Mouse (Mus musculus): ENCODE results near the gene Myh10.

Myh10 gene

GRCm38 (mm10) chr11:68691321-68692009, at the start of gene Myh10:
Gene Myh10, plus strand, starts transcription at chr11:68691559.
- peak; percentile 100 for DNase-seq (ENCODE audit: low spot score)

DNA sequence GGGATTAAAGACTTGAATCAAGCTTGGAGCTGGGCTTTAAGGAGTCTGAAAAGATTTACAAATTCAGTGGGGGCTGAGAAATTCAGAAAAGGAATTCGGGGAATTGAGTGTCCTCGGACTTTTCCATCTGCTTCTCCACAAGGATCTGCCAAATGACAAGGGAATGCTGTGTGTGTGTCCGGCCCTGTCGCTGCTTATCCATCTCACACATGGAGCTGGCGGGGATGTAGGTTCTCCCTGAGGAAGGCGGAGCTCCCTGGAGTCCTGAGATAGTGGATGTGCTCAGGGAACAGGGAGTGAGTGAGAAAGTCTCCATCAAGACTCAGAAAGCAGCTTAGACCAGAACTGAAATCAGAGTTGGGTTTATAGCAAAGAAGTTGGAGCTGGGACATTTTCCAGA, 46.6 kb upstream of the Myh10 start:
- DNase-seq (ENCODE audit: low spot score), result no peak

GRCm38 (mm10) chr11:68647808-68648207, 43.6 kb upstream of the Myh10 start:
- DNase-seq (ENCODE audit: low spot score), result no peak

GRCm38 (mm10) chr11:68648385-68649148, 42.8 kb upstream of the Myh10 start:
- no peak for DNase-seq (ENCODE audit: low spot score)

DNA sequence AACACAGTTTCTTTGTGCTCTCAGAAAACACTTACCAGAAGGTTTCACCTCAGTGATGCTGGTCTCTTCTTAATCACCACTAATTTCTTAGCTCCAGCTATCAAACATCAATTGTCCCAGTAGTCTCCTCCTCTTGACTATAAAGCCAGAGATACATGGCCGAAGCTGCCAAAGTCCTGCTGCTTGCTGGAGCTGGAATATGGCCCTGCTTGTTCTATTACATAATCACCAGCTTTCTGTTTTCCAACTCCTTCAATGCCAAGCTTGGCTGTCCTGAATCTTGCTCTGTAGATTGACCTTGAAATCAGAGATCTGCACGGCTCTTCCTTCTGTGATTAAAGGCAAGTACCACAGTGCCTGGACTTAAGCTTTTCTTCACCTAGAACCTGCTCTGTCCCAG, 39.8 kb upstream of the Myh10 start:
- no peak for DNase-seq (ENCODE audit: low spot score)

DNA sequence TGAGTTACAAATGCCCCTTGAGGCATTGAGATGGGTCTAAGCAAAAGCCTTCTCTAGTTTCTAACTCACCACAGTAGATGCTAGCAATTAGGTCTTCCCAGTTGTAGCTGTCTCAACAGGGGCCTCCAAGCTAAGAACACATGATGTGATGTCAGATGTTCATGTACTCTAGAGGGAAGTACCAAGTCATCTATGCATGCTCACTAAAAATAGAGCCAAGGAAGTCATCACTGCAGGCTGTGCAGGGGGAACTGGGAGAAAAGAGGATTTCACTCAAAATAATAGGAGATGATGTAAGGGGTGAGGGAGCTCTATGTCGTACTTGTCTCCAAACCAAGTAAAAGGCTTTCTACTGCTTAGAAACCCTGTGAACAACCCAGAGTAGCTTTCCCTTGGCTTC, 35.8 kb upstream of the Myh10 start:
- DNase-seq (ENCODE audit: low spot score), result no peak

DNA sequence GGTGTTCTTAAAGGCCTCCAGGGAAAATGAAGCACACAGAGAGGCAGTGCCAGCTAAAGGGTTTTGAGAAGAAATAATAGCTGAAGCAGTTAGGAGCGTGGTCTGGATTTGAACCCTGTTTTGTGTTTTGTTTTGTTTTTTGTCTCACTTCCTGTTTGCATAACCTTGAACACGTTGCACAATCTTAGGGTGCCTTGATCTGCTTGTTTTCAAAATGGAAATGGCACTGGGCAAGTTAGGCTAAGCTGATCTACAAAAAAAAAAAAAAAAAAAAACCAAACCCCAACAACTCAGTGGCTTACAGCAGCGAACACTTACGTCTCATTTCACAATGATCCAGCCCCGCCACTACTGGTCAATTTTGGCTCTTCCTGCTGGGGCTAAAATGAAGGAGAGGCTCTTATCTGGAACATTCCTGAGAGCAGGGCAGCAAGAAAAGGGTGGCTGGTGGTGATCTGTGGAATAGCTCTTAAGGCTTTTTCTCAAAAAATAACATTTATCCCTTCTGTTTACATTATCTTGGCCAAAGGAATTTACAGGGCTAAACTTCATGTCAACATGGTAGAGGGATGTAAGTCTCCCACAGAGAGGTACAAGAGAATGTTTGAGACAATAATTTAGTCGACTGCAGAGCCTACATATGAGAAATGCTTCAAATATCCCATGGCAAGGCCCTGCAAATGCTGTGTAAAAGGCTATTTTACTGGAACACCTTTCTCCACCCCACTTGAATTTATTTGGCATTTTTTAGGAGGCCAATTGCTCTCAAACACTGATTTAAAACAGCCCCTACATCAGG, 34.3 kb upstream of the Myh10 start:
- no peak for DNase-seq (ENCODE audit: low spot score)

GRCm38 (mm10) chr11:68657811-68658210, 33.5 kb upstream of the Myh10 start:
- no peak for DNase-seq (ENCODE audit: low spot score)

DNA sequence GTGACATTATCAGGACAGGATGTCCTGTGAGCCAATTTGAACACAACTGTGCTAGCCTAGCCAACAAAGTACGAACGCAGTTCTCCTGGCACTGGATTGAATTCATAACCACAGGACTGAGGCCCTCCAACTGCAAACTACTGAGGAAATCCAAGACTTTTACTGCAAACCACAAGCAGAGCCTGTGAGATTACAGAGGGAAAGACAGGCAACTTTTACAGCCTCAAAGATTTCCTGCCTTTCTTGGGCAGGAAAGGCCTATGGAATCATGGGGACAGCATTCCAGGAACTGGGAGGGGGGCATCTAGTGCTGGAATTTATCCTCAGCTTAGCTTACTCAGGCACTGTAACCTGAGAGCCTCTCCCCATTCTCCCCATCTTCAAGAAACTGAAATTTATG, 26.0 kb upstream of the Myh10 start:
- no peak for DNase-seq (ENCODE audit: low spot score)

GRCm38 (mm10) chr11:68666210-68666609, 25.1 kb upstream of the Myh10 start:
- DNase-seq (ENCODE audit: low spot score), result no peak

DNA sequence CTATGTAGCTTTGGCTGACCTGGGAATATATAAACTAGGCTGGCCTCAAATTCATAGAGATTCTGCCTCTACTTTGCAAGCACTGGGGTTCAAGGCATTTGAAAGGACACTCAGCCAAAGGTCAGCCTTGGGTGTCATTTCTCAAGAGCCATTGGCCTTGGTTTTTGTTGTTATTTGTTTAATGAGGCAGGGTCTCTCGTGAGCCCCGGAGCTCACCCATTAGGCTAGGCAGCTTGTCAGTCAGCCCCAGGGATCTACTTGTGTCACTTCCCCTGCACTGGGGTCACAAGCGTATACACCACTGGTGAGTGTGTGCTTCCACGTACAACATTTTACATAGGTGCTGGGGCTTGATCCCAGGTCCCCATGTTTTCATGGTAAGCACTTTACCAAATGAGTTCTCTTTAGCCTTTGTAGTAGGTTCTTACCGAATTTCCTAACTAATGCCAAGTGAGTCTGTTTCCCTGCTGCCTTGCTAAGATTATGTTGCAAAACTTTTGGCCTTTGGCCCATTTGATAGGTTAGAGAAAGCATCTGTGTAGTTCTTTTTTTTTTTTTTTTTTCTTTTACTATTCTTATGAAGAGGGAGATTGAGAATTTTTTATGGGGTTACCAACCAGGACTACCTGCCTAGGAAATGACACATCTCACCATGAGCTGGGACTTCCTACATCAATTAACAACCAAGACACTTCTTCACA, 18.9 kb upstream of the Myh10 start:
- DNase-seq (ENCODE audit: low spot score), result no peak

GRCm38 (mm10) chr11:68674071-68674470, 17.3 kb upstream of the Myh10 start:
- DNase-seq (ENCODE audit: low spot score), result no peak

- DNase-seq (ENCODE audit: low spot score), result no peak
Observed at GRCm38 (mm10) chr11:68674643-68675042, 16.7 kb upstream of the Myh10 start.

GRCm38 (mm10) chr11:68675274-68675673, 16.1 kb upstream of the Myh10 start:
- DNase-seq (ENCODE audit: low spot score), result no peak

DNA sequence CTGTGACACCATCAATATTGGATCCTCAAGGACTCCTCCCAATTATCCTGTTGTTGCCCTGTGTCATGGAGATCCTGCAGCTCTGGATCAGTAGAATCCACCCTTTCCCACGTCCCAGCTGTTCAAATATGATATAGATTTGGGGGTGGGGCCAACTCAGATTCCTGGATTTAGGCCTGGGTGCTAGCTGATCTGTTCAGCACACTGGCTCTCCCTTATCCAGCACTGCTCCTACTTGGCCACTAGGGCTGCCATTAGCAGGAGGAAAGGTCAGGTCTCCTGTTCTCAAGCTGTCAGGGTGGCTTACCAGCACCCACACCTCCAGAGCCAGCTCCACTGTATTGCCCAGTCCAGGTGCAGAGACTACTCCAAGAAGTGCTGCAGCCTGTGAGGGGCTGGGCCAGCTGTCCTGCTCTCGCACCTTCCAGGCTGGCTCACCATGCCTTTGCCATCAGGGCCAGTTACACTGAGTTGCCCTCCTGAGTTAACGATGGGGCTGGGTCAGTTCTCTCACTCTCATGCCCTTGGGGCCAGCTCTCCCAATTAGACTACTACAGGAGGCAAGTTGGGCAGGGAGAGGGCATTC, 10.0 kb upstream of the Myh10 start:
- no peak for DNase-seq (ENCODE audit: low spot score)

GRCm38 (mm10) chr11:68682136-68682806, 9.1 kb upstream of the Myh10 start:
- no peak for DNase-seq (ENCODE audit: low spot score)

- DNase-seq (ENCODE audit: low spot score), result no peak
Observed at GRCm38 (mm10) chr11:68686001-68686400, 5.4 kb upstream of the Myh10 start.

GRCm38 (mm10) chr11:68689304-68689703, 2.1 kb upstream of the Myh10 start:
- DNase-seq (ENCODE audit: low spot score), result no peak

GRCm38 (mm10) chr11:68690465-68690864, 894 bp upstream of the Myh10 start:
- DNase-seq (ENCODE audit: low spot score), result no peak

- DNase-seq (ENCODE audit: low spot score), result peak; percentile 44
Observed at GRCm38 (mm10) chr11:68692010-68692692, 792 bp downstream of the Myh10 start.
